Comparison of ENCODE assay signal across 19 mouse cellular contexts in genomic region chr19:21340563-21340962, GRCm38 (mm10).
A peak's percentile ranks its signal among the peaks of the same experiment; 100 is the strongest.
DNase-seq lines count a peak whose midpoint lies in the region; ATAC-seq and TF ChIP-seq lines count a peak whose summit lies in the region.
"Had no signal": no experiment of that assay in that cellular context is flagged by ENCODE, and none has a peak within 500 bp of the region (broad histone marks: within the 10 kb centered on the region; RNA-seq: fewer than 3 reads in every experiment).

No protein-coding gene starts in this region.

- no peaks in the 10 kb centered on the region for H3K27me3 ChIP-seq in kidney, postnatal 0 days (ENCODE audit: insufficient read depth, low read length)
- no peaks in the 10 kb centered on the region for H3K27me3 ChIP-seq in testis, adult 2 months (ENCODE audit: control insufficient read depth, insufficient read depth, low read length)
- H3K27me3 ChIP-seq in midbrain, embryonic 15.5 days (replicated peaks), result no peaks in the 10 kb centered on the region
- H3K27me3 ChIP-seq: neural tube, embryonic 13.5 days had no signal

- no peak for TF ChIP-seq POLR2A in testis, adult 2 months (IDR thresholded peaks at IDR 0.05; ENCODE audit: control insufficient read depth, low read depth, low read length)

- no peak for TF ChIP-seq CTCF in kidney, postnatal 0 days (IDR thresholded peaks at IDR 0.05; ENCODE audit: low read depth)
- no peak for TF ChIP-seq CTCF in testis, adult 2 months (IDR thresholded peaks at IDR 0.05; ENCODE audit: control insufficient read depth, insufficient read depth, insufficient replicate concordance, low read depth, low read length)

- no peak overlapping the region for H3K4me2 ChIP-seq in kidney, postnatal 0 days (ENCODE audit: low read length)
- H3K4me2 ChIP-seq in midbrain, embryonic 15.5 days, result no peak overlapping the region
- H3K4me2 ChIP-seq: lung, embryonic 14.5 days; neural tube, embryonic 13.5 days had no signal

- no peak overlapping the region for H3K27ac ChIP-seq in kidney, postnatal 0 days
- H3K27ac ChIP-seq in testis, adult 2 months (ENCODE audit: control insufficient read depth, insufficient read depth, low read depth, low read length), result peak overlapping the region; percentile 15
- H3K27ac ChIP-seq in midbrain, embryonic 15.5 days, result no peak overlapping the region
- H3K27ac ChIP-seq: neural tube, embryonic 13.5 days had no signal

- no peaks in the 10 kb centered on the region for H3K4me1 ChIP-seq in kidney, postnatal 0 days (replicated peaks; ENCODE audit: insufficient read depth, low read length)
- peaks cover 7% of the 10 kb centered on the region for H3K4me1 ChIP-seq in testis, adult 2 months (ENCODE audit: control insufficient read depth, insufficient read depth, low read length)
- H3K4me1 ChIP-seq in midbrain, embryonic 15.5 days, result no peaks in the 10 kb centered on the region
- H3K4me1 ChIP-seq: neural tube, embryonic 13.5 days had no signal

- peak; percentile 57; the same call in 1 of the 2 replicates for ATAC-seq in kidney, postnatal 0 days (replicated peaks; ENCODE audit: low FRiP score, low read depth)
- ATAC-seq in midbrain, embryonic 15.5 days (replicated peaks), result no peak
- ATAC-seq: CD4-positive, CD25-positive, alpha-beta regulatory T cell, adult 4 months; forebrain, embryonic 16.5 days had no signal

- H3K36me3 ChIP-seq in kidney, postnatal 0 days (ENCODE audit: insufficient read depth, low read length), result no peaks in the 10 kb centered on the region
- H3K36me3 ChIP-seq in testis, adult 2 months (ENCODE audit: control insufficient read depth, insufficient read depth, low read length), result no peaks in the 10 kb centered on the region
- H3K36me3 ChIP-seq in midbrain, embryonic 15.5 days (replicated peaks), result no peaks in the 10 kb centered on the region
- H3K36me3 ChIP-seq: neural tube, embryonic 13.5 days had no signal

- 43% methylated on average over 8 of the region's 8 CpGs for WGBS in kidney, postnatal 0 days
- WGBS in midbrain, embryonic 15.5 days, result 74% methylated on average over 8 of the region's 8 CpGs

- H3K9ac ChIP-seq in kidney, postnatal 0 days (ENCODE audit: low read depth, low read length), result no peak overlapping the region
- no peak overlapping the region for H3K9ac ChIP-seq in midbrain, embryonic 15.5 days
- H3K9ac ChIP-seq: lung, embryonic 14.5 days; neural tube, embryonic 13.5 days had no signal

- H3K9me3 ChIP-seq in kidney, postnatal 0 days (replicated peaks; ENCODE audit: low read length), result no peaks in the 10 kb centered on the region
- no peaks in the 10 kb centered on the region for H3K9me3 ChIP-seq in midbrain, embryonic 15.5 days
- H3K9me3 ChIP-seq: neural tube, embryonic 13.5 days had no signal

- DNase-seq in kidney, postnatal 0 days (ENCODE audit: low spot score), result peak; percentile 80
- DNase-seq in kidney, adult 11 months, result no peak
- DNase-seq in testis, postnatal 14 days (ENCODE audit: low spot score), result no peak
- DNase-seq in gastrocnemius, postnatal 10 days, result peak; percentile 28
- DNase-seq in ovary, postnatal 14 days (ENCODE audit: low spot score), result no peak
- DNase-seq: adrenal gland, postnatal 36 days; cerebellum, postnatal 10 days; heart, adult 18-20 months; kidney, postnatal 4 days; layer of hippocampus, postnatal 36 days; lung, embryonic 14.5 days; retina, postnatal 1 day; thymus, adult 2 months had no signal

- no peak overlapping the region for H3K4me3 ChIP-seq in kidney, postnatal 0 days (replicated peaks; ENCODE audit: low read depth, low read length)
- H3K4me3 ChIP-seq in testis, adult 2 months (ENCODE audit: control insufficient read depth, low read depth, low read length), result no peak overlapping the region
- H3K4me3 ChIP-seq in midbrain, embryonic 15.5 days, result no peak overlapping the region
- H3K4me3 ChIP-seq: erythroblast, embryonic 14.5 days; neural tube, embryonic 13.5 days had no signal

Comparison
In these comparisons a context has a peak if more than half of its experiments do, and no peak if none do; other contexts are left out.
1. DNase-seq: peak in kidney, postnatal 0 days (single experiment) and gastrocnemius, postnatal 10 days (single experiment); none in kidney, adult 11 months (single experiment), testis, postnatal 14 days (single experiment) and ovary, postnatal 14 days (single experiment).